8 mouse cellular contexts compared by ENCODE assay signal in genomic region chr6:65672131-65673031, GRCm38 (mm10). TPM values are rescaled to one million over a fixed set of nuclear protein-coding genes. Genes with fewer than 3 reads are reported as not detected.
DNase-seq lines count a peak whose midpoint lies in the region; ATAC-seq and TF ChIP-seq lines count a peak whose summit lies in the region.

No protein-coding gene starts in this region.

- H3K4me2 ChIP-seq in intestine, embryonic 16.5 days (ENCODE audit: low read depth, low read length): peak overlapping the region; percentile 100
- peak overlapping the region; percentile 92 for H3K4me2 ChIP-seq in lung, embryonic 14.5 days
- H3K4me2 ChIP-seq in neural tube, embryonic 12.5 days (replicated peaks): peak overlapping the region; percentile 87

- 0 out of 2 replicates have a peak, but pooled peaks cover 4% of the 10 kb centered on the region for H3K4me1 ChIP-seq in kidney, adult 2 months (ENCODE audit: control insufficient read depth, insufficient read depth, low read length)
- H3K4me1 ChIP-seq in bone marrow, adult 2 months (ENCODE audit: control insufficient read depth, insufficient read depth, low read length): no peaks in the 10 kb centered on the region
- H3K4me1 ChIP-seq in intestine, embryonic 16.5 days (ENCODE audit: control insufficient read depth, insufficient read depth, low read length): peaks cover 9% of the 10 kb centered on the region
- H3K4me1 ChIP-seq in lung, embryonic 14.5 days (ENCODE audit: insufficient read depth): no peaks in the 10 kb centered on the region; the same call in 1 of the 2 replicates
- H3K4me1 ChIP-seq in neural tube, embryonic 12.5 days: peaks cover 5% of the 10 kb centered on the region; the same call in 1 of the 2 replicates

- 2% methylated on average over 57 of the region's 57 CpGs for WGBS in kidney, adult 2 months
- 1% methylated on average over 57 of the region's 57 CpGs for WGBS in bone marrow, adult 2 months
- under 1% methylated on average over 57 of the region's 57 CpGs for WGBS in intestine, embryonic 16.5 days
- under 1% methylated on average over 57 of the region's 57 CpGs for WGBS in lung, embryonic 14.5 days
- under 1% methylated on average over 57 of the region's 57 CpGs for WGBS in neural tube, embryonic 12.5 days

- intact Hi-C loops in gastrocnemius, postnatal 36 days (cut with DNase I): no loop called here

- H3K27me3 ChIP-seq in kidney, adult 2 months (replicated peaks; ENCODE audit: control insufficient read depth, insufficient read depth, low read length): no peaks in the 10 kb centered on the region; the same call in none of the 2 replicates
- H3K27me3 ChIP-seq in intestine, embryonic 16.5 days (replicated peaks; ENCODE audit: control insufficient read depth, insufficient read depth, low read length): peaks cover 6% of the 10 kb centered on the region; the same call in 1 of the 2 replicates
- H3K27me3 ChIP-seq in lung, embryonic 14.5 days (ENCODE audit: insufficient read depth, low read length): no peaks in the 10 kb centered on the region
- H3K27me3 ChIP-seq in neural tube, embryonic 12.5 days (replicated peaks): no peaks in the 10 kb centered on the region

- no peak overlapping the region for H3K27ac ChIP-seq in kidney, adult 2 months (ENCODE audit: insufficient read depth, low read depth, low read length)
- no peak overlapping the region for H3K27ac ChIP-seq in bone marrow, adult 2 months (ENCODE audit: control insufficient read depth, insufficient read depth, low read depth, low read length, poor library complexity)
- no peak overlapping the region for H3K27ac ChIP-seq in intestine, embryonic 16.5 days (ENCODE audit: low read length)
- H3K27ac ChIP-seq in lung, embryonic 14.5 days (ENCODE audit: low read depth): peak overlapping the region; percentile 18; the same call in 1 of the 2 replicates
- H3K27ac ChIP-seq in neural tube, embryonic 12.5 days: peak overlapping the region; percentile 20; the same call in 1 of the 2 replicates

- peak; percentile 36; the same call in 1 of the 2 replicates for ATAC-seq in intestine, embryonic 16.5 days
- peak; percentile 50 for ATAC-seq in lung, embryonic 14.5 days (ENCODE audit: insufficient read depth)
- peak; percentile 23 for ATAC-seq in neural tube, embryonic 12.5 days (ENCODE audit: low FRiP score, low read depth)

- H3K9me3 ChIP-seq in intestine, embryonic 16.5 days (ENCODE audit: control insufficient read depth, low read length): no peaks in the 10 kb centered on the region
- no peaks in the 10 kb centered on the region for H3K9me3 ChIP-seq in lung, embryonic 14.5 days (ENCODE audit: low read depth, low read length)
- no peaks in the 10 kb centered on the region for H3K9me3 ChIP-seq in neural tube, embryonic 12.5 days

- no peak for TF ChIP-seq POLR2A in kidney, adult 2 months (IDR thresholded peaks at IDR 0.05; ENCODE audit: low read depth, low read length)
- TF ChIP-seq POLR2A in bone marrow, adult 2 months (IDR thresholded peaks at IDR 0.05; ENCODE audit: borderline replicate concordance, control insufficient read depth, low read depth, low read length): no peak

- DNase-seq in kidney, adult 2 months: peak; percentile 27
- no peak for DNase-seq in kidney, adult 9 months
- DNase-seq in gastrocnemius, postnatal 36 days: peak; percentile 5 to 15
- DNase-seq in lung, embryonic 14.5 days: peak; percentile 74
- peak; percentile 49 for DNase-seq in thymus, postnatal 4 days

- no peaks in the 10 kb centered on the region for H3K36me3 ChIP-seq in kidney, adult 2 months (ENCODE audit: control insufficient read depth, insufficient read depth, low read length)
- no peaks in the 10 kb centered on the region for H3K36me3 ChIP-seq in intestine, embryonic 16.5 days (ENCODE audit: control insufficient read depth, insufficient read depth, low read length)
- no peaks in the 10 kb centered on the region for H3K36me3 ChIP-seq in lung, embryonic 14.5 days (ENCODE audit: insufficient read depth)
- no peaks in the 10 kb centered on the region for H3K36me3 ChIP-seq in neural tube, embryonic 12.5 days

- H3K4me3 ChIP-seq in kidney, adult 2 months (ENCODE audit: insufficient read depth, low read depth, low read length): peak overlapping the region; percentile 60
- peak overlapping the region; percentile 31 for H3K4me3 ChIP-seq in bone marrow, adult 2 months (replicated peaks; ENCODE audit: control insufficient read depth, low read depth, low read length)
- H3K4me3 ChIP-seq in intestine, embryonic 16.5 days (ENCODE audit: low read length): peak overlapping the region; percentile 67
- H3K4me3 ChIP-seq in lung, embryonic 14.5 days (ENCODE audit: low read depth, low read length): peak overlapping the region; percentile 65
- peak overlapping the region; percentile 70 for H3K4me3 ChIP-seq in neural tube, embryonic 12.5 days

- no peak for TF ChIP-seq CTCF in kidney, adult 2 months (conservative IDR thresholded peaks at IDR 0.05; ENCODE audit: insufficient read depth, insufficient read length, low read depth, low read length)
- TF ChIP-seq CTCF in bone marrow, adult 2 months (IDR thresholded peaks at IDR 0.05; ENCODE audit: control insufficient read depth, insufficient read depth, low read length): no peak
- no peak for TF ChIP-seq CTCF in lung, embryonic 14.5 days (IDR thresholded peaks at IDR 0.05; ENCODE audit: low read depth)

- peak overlapping the region; percentile 66 for H3K9ac ChIP-seq in intestine, embryonic 16.5 days (ENCODE audit: low read depth, low read length)
- peak overlapping the region; percentile 67 for H3K9ac ChIP-seq in lung, embryonic 14.5 days
- peak overlapping the region; percentile 80 for H3K9ac ChIP-seq in neural tube, embryonic 12.5 days

RNA-seq across cellular contexts. Expression of gene Ndnf, which starts 1.0 kb away (rescaled TPM):
- polyA plus RNA-seq in kidney, adult 2 months (2012; rRNA removed): 0.05 and 0.06 TPM in 2 replicates
- polyA plus RNA-seq in bone marrow, adult 2 months (2011; ENCODE audit: insufficient read depth, insufficient read length, low replicate concordance, missing spikeins): 0.50 and 1.0 TPM in 2 replicates
- total RNA-seq in gastrocnemius, postnatal 36 days (2021): under 1 TPM; 0.07 to 0.23 TPM
- 1.5 and 1.7 TPM in 2 replicates for polyA plus RNA-seq in intestine, embryonic 16.5 days (2015; fragmentation: Nextera tagmentation; extraction: Ambion mirVana)
- 38.5 and 40.8 TPM in 2 replicates for polyA plus RNA-seq in lung, embryonic 14.5 days (2014; fragmentation: Nextera tagmentation; extraction: Ambion mirVana)
- polyA plus RNA-seq in neural tube, embryonic 12.5 days (2016; fragmentation: Nextera tagmentation; extraction: Ambion mirVana): 15.8 and 19.2 TPM in 2 replicates

Comparison
In these comparisons a context has a peak if more than half of its experiments do, and no peak if none do; other contexts are left out.
1. H3K27ac ChIP-seq: peak in lung, embryonic 14.5 days (single experiment) and neural tube, embryonic 12.5 days (single experiment); none in kidney, adult 2 months (single experiment), bone marrow, adult 2 months (single experiment) and intestine, embryonic 16.5 days (single experiment).
2. Peak in every context shown above with its lines, with median percentiles within 50 percentile points of each other: H3K4me3 ChIP-seq, ATAC-seq, H3K4me2 ChIP-seq and H3K9ac ChIP-seq.